Comparison of ENCODE assay signal across 8 mouse cellular contexts in the genomic region with DNA sequence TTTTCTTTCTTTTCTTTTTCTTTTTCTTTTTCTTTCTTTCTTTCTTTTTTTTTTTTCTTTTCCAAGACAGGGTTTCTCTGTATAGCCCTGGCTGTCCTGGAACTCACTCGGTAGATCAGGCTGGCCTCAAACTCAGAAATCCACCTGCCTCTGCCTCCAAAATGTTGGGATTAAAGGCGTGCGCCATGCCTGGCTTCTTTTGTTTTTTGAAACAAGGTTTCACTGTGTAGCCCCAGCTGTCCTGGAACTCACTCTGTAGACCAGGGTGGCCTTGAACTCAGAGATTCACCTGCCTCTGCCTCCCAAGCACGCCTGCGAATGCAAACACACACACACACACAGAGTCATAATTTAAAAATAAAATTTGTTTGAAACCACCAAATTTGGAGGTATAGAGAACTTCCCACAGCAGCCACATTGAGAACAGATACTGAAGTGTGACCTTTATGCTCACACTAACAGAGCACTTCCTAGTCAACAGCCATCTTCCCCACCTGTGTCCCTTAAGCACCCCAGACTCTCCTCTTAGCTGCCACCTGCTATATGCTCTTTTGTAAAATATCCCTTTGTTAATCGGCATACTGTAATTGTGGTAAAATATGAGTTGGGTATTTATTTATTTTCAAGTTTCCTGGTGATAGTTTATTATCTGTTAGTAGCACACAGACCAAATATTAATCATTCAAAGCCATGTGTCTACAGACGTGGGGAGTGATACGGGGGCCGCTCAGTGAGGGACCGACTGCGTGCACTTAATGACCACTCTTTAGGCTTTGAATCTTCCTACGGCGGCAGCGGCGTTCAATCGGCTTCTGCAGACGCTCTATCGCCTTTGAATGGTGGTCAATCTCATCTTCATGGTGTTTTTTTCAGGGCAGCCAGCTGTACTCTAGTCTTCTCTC. TPM values are rescaled to one million over a fixed set of nuclear protein-coding genes. Genes with fewer than 3 reads are reported as not detected.
DNase-seq lines count a peak whose midpoint lies in the region; ATAC-seq and TF ChIP-seq lines count a peak whose summit lies in the region.

No protein-coding gene starts in this region.

- no peak for TF ChIP-seq EP300 in lung, postnatal 0 days (IDR thresholded peaks at IDR 0.05)

- no peaks in the 10 kb centered on the region for H3K4me1 ChIP-seq in lung, postnatal 0 days (ENCODE audit: insufficient read depth, low read depth, low read length)
- no peaks in the 10 kb centered on the region for H3K4me1 ChIP-seq in stomach, embryonic 14.5 days (ENCODE audit: control insufficient read depth, insufficient read depth, low read length)
- H3K4me1 ChIP-seq in hindbrain, embryonic 12.5 days: no peaks in the 10 kb centered on the region

- H3K27me3 ChIP-seq in lung, postnatal 0 days (replicated peaks; ENCODE audit: insufficient read depth, low read length): no peaks in the 10 kb centered on the region
- no peaks in the 10 kb centered on the region for H3K27me3 ChIP-seq in stomach, embryonic 14.5 days (ENCODE audit: control insufficient read depth, insufficient read depth, low read length)
- peaks cover 9% of the 10 kb centered on the region; the same call in 1 of the 2 replicates for H3K27me3 ChIP-seq in hindbrain, embryonic 12.5 days

- no peaks in the 10 kb centered on the region for H3K36me3 ChIP-seq in lung, postnatal 0 days (ENCODE audit: insufficient read depth, low read length)
- no peaks in the 10 kb centered on the region for H3K36me3 ChIP-seq in stomach, embryonic 14.5 days (ENCODE audit: control insufficient read depth, insufficient read depth, low read length)
- H3K36me3 ChIP-seq in hindbrain, embryonic 12.5 days: no peaks in the 10 kb centered on the region

- H3K4me3 ChIP-seq in gastrocnemius, adult 2 months: no peak overlapping the region
- no peak overlapping the region for H3K4me3 ChIP-seq in lung, postnatal 0 days (ENCODE audit: low read depth, low read length)
- no peak overlapping the region for H3K4me3 ChIP-seq in stomach, embryonic 14.5 days (ENCODE audit: low read depth, low read length)
- H3K4me3 ChIP-seq in hindbrain, embryonic 12.5 days: no peak overlapping the region

- no peaks in the 10 kb centered on the region for H3K9me3 ChIP-seq in lung, postnatal 0 days (ENCODE audit: low read length)
- H3K9me3 ChIP-seq in stomach, embryonic 14.5 days (ENCODE audit: control insufficient read depth, low read depth, low read length): no peaks in the 10 kb centered on the region
- no peaks in the 10 kb centered on the region for H3K9me3 ChIP-seq in hindbrain, embryonic 12.5 days (replicated peaks)

- intact Hi-C loops in gastrocnemius, adult 2 months (cut with DNase I): no loop called here

- no peak overlapping the region for H3K4me2 ChIP-seq in lung, postnatal 0 days (replicated peaks; ENCODE audit: low read depth, low read length)
- H3K4me2 ChIP-seq in stomach, embryonic 14.5 days (replicated peaks; ENCODE audit: low read depth, low read length): no peak overlapping the region
- H3K4me2 ChIP-seq in hindbrain, embryonic 12.5 days (replicated peaks): no peak overlapping the region

- TF ChIP-seq CTCF in gastrocnemius, adult 2 months (IDR thresholded peaks at IDR 0.05): no peak
- no peak for TF ChIP-seq CTCF in lung, postnatal 0 days (IDR thresholded peaks at IDR 0.05)

- DNase-seq in gastrocnemius, adult 2 months: no peak
- DNase-seq in gastrocnemius, adult 18-20 months (ENCODE audit: low spot score): no peak
- DNase-seq in lung, postnatal 0 days (ENCODE audit: low spot score): no peak
- no peak for DNase-seq in lung, postnatal 4 days
- peak; percentile 25 for DNase-seq in liver

- ATAC-seq in lung, postnatal 0 days: no peak
- no peak for ATAC-seq in stomach, embryonic 14.5 days (ENCODE audit: insufficient number of reproducible peaks, insufficient read depth, low FRiP score, low read depth)
- ATAC-seq in hindbrain, embryonic 12.5 days (ENCODE audit: low FRiP score): no peak
- no peak for ATAC-seq in activated CD4-positive, CD25-positive, alpha-beta regulatory T cell, adult 4 months

- H3K27ac ChIP-seq in gastrocnemius, adult 2 months: peak overlapping the region; percentile 82
- peak overlapping the region; percentile 57; the same call in 1 of the 2 replicates for H3K27ac ChIP-seq in lung, postnatal 0 days (ENCODE audit: low read length)
- peak overlapping the region; percentile 3; the same call in 1 of the 2 replicates for H3K27ac ChIP-seq in stomach, embryonic 14.5 days (ENCODE audit: low read length)
- H3K27ac ChIP-seq in hindbrain, embryonic 12.5 days: no peak overlapping the region

- H3K9ac ChIP-seq in lung, postnatal 0 days (replicated peaks; ENCODE audit: low read depth): no peak overlapping the region
- no peak overlapping the region for H3K9ac ChIP-seq in stomach, embryonic 14.5 days (replicated peaks; ENCODE audit: low read depth, low read length)
- no peak overlapping the region for H3K9ac ChIP-seq in hindbrain, embryonic 12.5 days

- WGBS in lung, postnatal 0 days: 74% methylated on average over 18 of the region's 18 CpGs
- WGBS in stomach, embryonic 14.5 days: 79% methylated on average over 18 of the region's 18 CpGs
- 89% methylated on average over 18 of the region's 18 CpGs for WGBS in hindbrain, embryonic 12.5 days

RNA-seq across cellular contexts. Expression of gene Themis2, which starts 5.2 kb away (rescaled TPM):
- total RNA-seq in gastrocnemius, adult 2 months (2021): under 1 TPM; 0.69 to 0.70 TPM
- under 1 TPM; 0.41 to 0.85 TPM for total RNA-seq in gastrocnemius, adult 18-20 months (2021)
- 1.2 and 1.8 TPM in 2 replicates for polyA plus RNA-seq in lung, postnatal 0 days (2015; fragmentation: Nextera tagmentation; extraction: Ambion mirVana)
- 1.1 and 1.9 TPM in 2 replicates for polyA plus RNA-seq in stomach, embryonic 14.5 days (2014; fragmentation: Nextera tagmentation; extraction: Ambion mirVana)
- 0.63 and 1.0 TPM in 2 replicates for polyA plus RNA-seq in hindbrain, embryonic 12.5 days (2016; fragmentation: Nextera tagmentation; extraction: Ambion mirVana)
- polyA plus RNA-seq in activated CD4-positive, CD25-positive, alpha-beta regulatory T cell, adult 4 months (2017; shearing (Covaris generic)): 1 to 10 TPM in 1 of 2 experiments, under 1 TPM in 1; 0.91 to 1.0 TPM

RNA-seq across cellular contexts. Expression of gene Rpa2, which starts 33.3 kb away (rescaled TPM):
- total RNA-seq in gastrocnemius, adult 2 months (2021): 10 to 100 TPM; 14.2 to 16.3 TPM
- total RNA-seq in gastrocnemius, adult 18-20 months (2021): 10 to 100 TPM; 14.4 to 16.3 TPM
- 23.9 and 24.0 TPM in 2 replicates for polyA plus RNA-seq in lung, postnatal 0 days (2015; fragmentation: Nextera tagmentation; extraction: Ambion mirVana)
- polyA plus RNA-seq in stomach, embryonic 14.5 days (2014; fragmentation: Nextera tagmentation; extraction: Ambion mirVana): 102 and 105 TPM in 2 replicates
- polyA plus RNA-seq in hindbrain, embryonic 12.5 days (2016; fragmentation: Nextera tagmentation; extraction: Ambion mirVana): 74.5 and 83.1 TPM in 2 replicates
- polyA plus RNA-seq in activated CD4-positive, CD25-positive, alpha-beta regulatory T cell, adult 4 months (2017; shearing (Covaris generic)): 10 to 100 TPM; 54.6 to 80.3 TPM

RNA-seq across cellular contexts. Expression of gene Ppp1r8, which starts 41.5 kb away (rescaled TPM):
- total RNA-seq in gastrocnemius, adult 2 months (2021): 10 to 100 TPM; 13.6 to 14.8 TPM
- 10 to 100 TPM; 14.6 to 15.7 TPM for total RNA-seq in gastrocnemius, adult 18-20 months (2021)
- polyA plus RNA-seq in lung, postnatal 0 days (2015; fragmentation: Nextera tagmentation; extraction: Ambion mirVana): 18.3 and 21.0 TPM in 2 replicates
- 55.9 and 57.9 TPM in 2 replicates for polyA plus RNA-seq in stomach, embryonic 14.5 days (2014; fragmentation: Nextera tagmentation; extraction: Ambion mirVana)
- polyA plus RNA-seq in hindbrain, embryonic 12.5 days (2016; fragmentation: Nextera tagmentation; extraction: Ambion mirVana): 51.6 and 52.0 TPM in 2 replicates
- polyA plus RNA-seq in activated CD4-positive, CD25-positive, alpha-beta regulatory T cell, adult 4 months (2017; shearing (Covaris generic)): 10 to 100 TPM; 25.3 to 26.3 TPM

RNA-seq across cellular contexts. Expression of gene Smpdl3b, which starts 44.4 kb away (rescaled TPM):
- total RNA-seq in gastrocnemius, adult 2 months (2021): under 1 TPM; 0.47 to 0.66 TPM
- 1 to 10 TPM in 1 of 2 experiments, under 1 TPM in 1; 0.48 to 1.2 TPM for total RNA-seq in gastrocnemius, adult 18-20 months (2021)
- polyA plus RNA-seq in lung, postnatal 0 days (2015; fragmentation: Nextera tagmentation; extraction: Ambion mirVana): 3.7 TPM in 2 replicates
- polyA plus RNA-seq in stomach, embryonic 14.5 days (2014; fragmentation: Nextera tagmentation; extraction: Ambion mirVana): 5.0 and 6.2 TPM in 2 replicates
- polyA plus RNA-seq in hindbrain, embryonic 12.5 days (2016; fragmentation: Nextera tagmentation; extraction: Ambion mirVana): 1.3 and 1.7 TPM in 2 replicates
- polyA plus RNA-seq in activated CD4-positive, CD25-positive, alpha-beta regulatory T cell, adult 4 months (2017; shearing (Covaris generic)): 1 to 10 TPM; 2.7 to 4.4 TPM
